Comparison of ENCODE assay signal across 13 mouse cellular contexts in genomic region chr11:94146049-94146605, GRCm38 (mm10).
DNase-seq lines count a peak whose midpoint lies in the region; ATAC-seq and TF ChIP-seq lines count a peak whose summit lies in the region.
"Had no signal": no experiment of that assay in that cellular context is flagged by ENCODE, and none has a peak within 500 bp of the region (broad histone marks: within the 10 kb centered on the region; RNA-seq: fewer than 3 reads in every experiment).

No protein-coding gene starts in this region.

- peak overlapping the region; percentile 82; the same call in 1 of the 2 replicates for H3K27ac ChIP-seq in midbrain, embryonic 15.5 days
- H3K27ac ChIP-seq: intestine, embryonic 15.5 days; limb, embryonic 12.5 days had no signal

- H3K4me3 ChIP-seq in E14TG2a.4 (replicated peaks; ENCODE audit: low read length) = peak overlapping the region; percentile 37
- no peak overlapping the region for H3K4me3 ChIP-seq in midbrain, embryonic 15.5 days
- H3K4me3 ChIP-seq: heart, embryonic 15.5 days; intestine, embryonic 15.5 days; limb, embryonic 12.5 days; lung, embryonic 15.5 days had no signal

- WGBS in midbrain, embryonic 15.5 days = 92% methylated on average over 14 of the region's 14 CpGs

- peaks cover 98% of the 10 kb centered on the region for H3K4me1 ChIP-seq in E14TG2a.4 (replicated peaks; ENCODE audit: low read depth, low read length)
- peaks cover 38% of the 10 kb centered on the region for H3K4me1 ChIP-seq in midbrain, embryonic 15.5 days

- H3K9ac ChIP-seq in midbrain, embryonic 15.5 days = no peak overlapping the region
- H3K9ac ChIP-seq: heart, embryonic 15.5 days; intestine, embryonic 15.5 days; limb, embryonic 12.5 days; lung, embryonic 15.5 days had no signal

- DNase-seq in cerebellum, adult 11-12 months = peak; percentile 52
- DNase-seq in cerebellum, postnatal 10 days = no peak
- peak; percentile 70 for DNase-seq in layer of hippocampus, adult 9-11 months
- DNase-seq in layer of hippocampus, postnatal 14 days (ENCODE audit: low spot score in 2 of 2) = no peak
- no peak for DNase-seq in adrenal gland, adult (ENCODE audit: inconsistent age in 2 of 2, low spot score in 1 of 2)
- no peak for DNase-seq in adrenal gland, postnatal 36 days
- DNase-seq: kidney, postnatal 14 days had no signal

- peaks cover 17% of the 10 kb centered on the region for H3K27me3 ChIP-seq in E14TG2a.4 (ENCODE audit: insufficient read depth, low read length)
- H3K27me3 ChIP-seq in midbrain, embryonic 15.5 days (replicated peaks) = no peaks in the 10 kb centered on the region

- no peaks in the 10 kb centered on the region; the same call in 1 of the 2 replicates for H3K36me3 ChIP-seq in E14TG2a.4 (ENCODE audit: insufficient read depth, low read length)
- no peaks in the 10 kb centered on the region for H3K36me3 ChIP-seq in midbrain, embryonic 15.5 days (replicated peaks)
- H3K36me3 ChIP-seq: heart, embryonic 15.5 days; intestine, embryonic 15.5 days; limb, embryonic 12.5 days; lung, embryonic 15.5 days had no signal

- H3K9me3 ChIP-seq in E14TG2a.4 (ENCODE audit: low read length) = no peaks in the 10 kb centered on the region
- no peaks in the 10 kb centered on the region for H3K9me3 ChIP-seq in midbrain, embryonic 15.5 days
- H3K9me3 ChIP-seq: heart, embryonic 15.5 days; intestine, embryonic 15.5 days; limb, embryonic 12.5 days; lung, embryonic 15.5 days had no signal

- H3K4me2 ChIP-seq in midbrain, embryonic 15.5 days = no peak overlapping the region
- H3K4me2 ChIP-seq: heart, embryonic 15.5 days; intestine, embryonic 15.5 days; limb, embryonic 12.5 days; lung, embryonic 15.5 days had no signal

- no peak for TF ChIP-seq CTCF in E14TG2a.4 (conservative IDR thresholded peaks at IDR 0.05; ENCODE audit: low read length)

- ATAC-seq in midbrain, embryonic 15.5 days (replicated peaks) = no peak
- ATAC-seq: intestine, embryonic 15.5 days had no signal

Comparison
In these comparisons a context has a peak if more than half of its experiments do, and no peak if none do; other contexts are left out.
1. DNase-seq: peak in cerebellum, adult 11-12 months (single experiment) and layer of hippocampus, adult 9-11 months (single experiment); none in cerebellum, postnatal 10 days (0 of 2), layer of hippocampus, postnatal 14 days (0 of 2), adrenal gland, adult (0 of 2) and adrenal gland, postnatal 36 days (0 of 2).